14 mouse cellular contexts compared by ENCODE assay signal in the genomic region with DNA sequence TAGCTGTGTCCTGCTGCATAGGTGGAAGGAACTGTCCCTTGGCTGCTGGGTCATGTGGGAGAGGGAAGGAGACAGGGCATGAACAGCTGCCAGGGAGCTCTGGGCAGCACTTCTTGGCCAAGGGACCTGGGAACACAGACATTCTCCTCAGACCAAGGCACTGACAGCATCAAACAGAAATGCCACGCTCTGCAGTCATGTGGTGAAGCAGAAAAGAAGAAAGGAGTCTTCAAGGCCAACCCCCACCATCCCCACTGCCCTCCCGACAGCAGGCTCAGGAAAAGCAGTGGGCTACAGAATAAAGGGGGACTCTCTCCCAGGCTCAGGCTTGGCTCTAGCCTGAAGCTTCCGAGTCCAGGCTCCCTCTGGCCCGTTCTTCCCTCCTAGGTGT.
DNase-seq lines count a peak whose midpoint lies in the region; ATAC-seq and TF ChIP-seq lines count a peak whose summit lies in the region.
"Had no signal": no experiment of that assay in that cellular context is flagged by ENCODE, and none has a peak within 500 bp of the region (broad histone marks: within the 10 kb centered on the region; RNA-seq: fewer than 3 reads in every experiment).

No protein-coding gene starts in this region.

- H3K27ac ChIP-seq in forebrain, embryonic 10.5 days: peak overlapping the region; percentile 30; the same call in 1 of the 2 replicates
- H3K27ac ChIP-seq in forebrain, embryonic 11.5 days (ENCODE audit: low read depth, low read length): no peak overlapping the region
- peak overlapping the region; percentile 16 for H3K27ac ChIP-seq in left cerebral cortex, adult 2 months
- peak overlapping the region; percentile 95 for H3K27ac ChIP-seq in gastrocnemius, adult 2 months
- no peak overlapping the region for H3K27ac ChIP-seq in intestine, postnatal 0 days (ENCODE audit: low read depth, low read length)
- H3K27ac ChIP-seq: limb, embryonic 12.5 days had no signal

- no peak for TF ChIP-seq CTCF in left cerebral cortex, adult 2 months (IDR thresholded peaks at IDR 0.05)
- TF ChIP-seq CTCF in gastrocnemius, adult 2 months (IDR thresholded peaks at IDR 0.05): no peak
- no peak for TF ChIP-seq CTCF in intestine, postnatal 0 days (IDR thresholded peaks at IDR 0.05; ENCODE audit: low read depth)

- intact Hi-C loops in left cerebral cortex, adult 2 months (cut with DNase I): loop anchor here (5.0 to 10.0 kb wide), 2 partner anchors 33 to 130 kb away; a partner anchor contains a TSS
- intact Hi-C loops in gastrocnemius, adult 2 months (cut with DNase I): loop anchor here (5.0 to 10.0 kb wide), 3 partner anchors 58 to 103 kb away; no protein-coding TSS in a partner anchor

- H3K4me2 ChIP-seq in forebrain, embryonic 11.5 days (ENCODE audit: low read depth, low read length, severe bottlenecking): no peak overlapping the region
- H3K4me2 ChIP-seq in intestine, postnatal 0 days (replicated peaks; ENCODE audit: low read depth): no peak overlapping the region
- H3K4me2 ChIP-seq: limb, embryonic 12.5 days; lung, embryonic 14.5 days had no signal

- ATAC-seq in forebrain, embryonic 11.5 days (replicated peaks; ENCODE audit: low FRiP score): no peak
- ATAC-seq in intestine, postnatal 0 days: no peak
- ATAC-seq: activated CD4-positive, CD25-positive, alpha-beta regulatory T cell, adult 4 months; forebrain, embryonic 14.5 days had no signal

- 75% methylated on average over 4 of the region's 4 CpGs for WGBS in forebrain, embryonic 10.5 days
- 55% methylated on average over 4 of the region's 4 CpGs for WGBS in forebrain, embryonic 11.5 days
- WGBS in intestine, postnatal 0 days: 78% methylated on average over 4 of the region's 4 CpGs

- DNase-seq in forebrain, embryonic 10.5 days (ENCODE audit: extremely low spot score, low spot score): no peak
- no peak for DNase-seq in forebrain, embryonic 11.5 days (ENCODE audit: low spot score)
- DNase-seq in left cerebral cortex, adult 2 months (ENCODE audit: extremely low spot score in 1 of 2, low spot score in 2 of 2): no peak
- no peak for DNase-seq in left cerebral cortex, adult 18-20 months (ENCODE audit: low spot score in 2 of 2)
- DNase-seq in adrenal gland, postnatal 25 days: peak; percentile 29
- peak; percentile 84 for DNase-seq in gastrocnemius, adult 2 months
- no peak for DNase-seq in layer of hippocampus, adult 9-10 months (ENCODE audit: low spot score)
- DNase-seq: kidney, adult 8-10 months; lung, embryonic 14.5 days; right cerebral cortex, postnatal 4 days had no signal

- H3K36me3 ChIP-seq in forebrain, embryonic 10.5 days (replicated peaks): no peaks in the 10 kb centered on the region
- H3K36me3 ChIP-seq in forebrain, embryonic 11.5 days (ENCODE audit: control insufficient read depth, insufficient read depth, low read length): no peaks in the 10 kb centered on the region
- H3K36me3 ChIP-seq in intestine, postnatal 0 days (ENCODE audit: control insufficient read depth, insufficient read depth): no peaks in the 10 kb centered on the region
- H3K36me3 ChIP-seq: limb, embryonic 12.5 days had no signal

- no peak overlapping the region for H3K9ac ChIP-seq in forebrain, embryonic 11.5 days (ENCODE audit: low read length)
- no peak overlapping the region for H3K9ac ChIP-seq in intestine, postnatal 0 days (ENCODE audit: low read depth, low read length)
- H3K9ac ChIP-seq: limb, embryonic 12.5 days; lung, embryonic 14.5 days had no signal

- H3K4me3 ChIP-seq in forebrain, embryonic 10.5 days: no peak overlapping the region
- no peak overlapping the region for H3K4me3 ChIP-seq in forebrain, embryonic 11.5 days (ENCODE audit: low read depth, low read length)
- no peak overlapping the region for H3K4me3 ChIP-seq in left cerebral cortex, adult 2 months
- peak overlapping the region; percentile 57 for H3K4me3 ChIP-seq in gastrocnemius, adult 2 months
- no peak overlapping the region for H3K4me3 ChIP-seq in intestine, postnatal 0 days (ENCODE audit: low read depth, low read length)
- H3K4me3 ChIP-seq: limb, embryonic 12.5 days had no signal

- no peaks in the 10 kb centered on the region for H3K9me3 ChIP-seq in forebrain, embryonic 10.5 days
- no peaks in the 10 kb centered on the region for H3K9me3 ChIP-seq in forebrain, embryonic 11.5 days (ENCODE audit: control insufficient read depth, low read length)
- no peaks in the 10 kb centered on the region for H3K9me3 ChIP-seq in intestine, postnatal 0 days (ENCODE audit: control insufficient read depth)
- H3K9me3 ChIP-seq: limb, embryonic 12.5 days had no signal

- H3K27me3 ChIP-seq in forebrain, embryonic 10.5 days (ENCODE audit: poor library complexity, severe bottlenecking): no peaks in the 10 kb centered on the region
- no peaks in the 10 kb centered on the region for H3K27me3 ChIP-seq in forebrain, embryonic 11.5 days (ENCODE audit: control insufficient read depth, insufficient read depth, low read length)
- no peaks in the 10 kb centered on the region for H3K27me3 ChIP-seq in intestine, postnatal 0 days (replicated peaks; ENCODE audit: control insufficient read depth, insufficient read depth, low read length)
- H3K27me3 ChIP-seq: limb, embryonic 12.5 days had no signal

- peaks cover 53% of the 10 kb centered on the region for H3K4me1 ChIP-seq in forebrain, embryonic 10.5 days
- H3K4me1 ChIP-seq in forebrain, embryonic 11.5 days (replicated peaks; ENCODE audit: control insufficient read depth, insufficient read depth, low read length): peaks cover 7% of the 10 kb centered on the region
- no peaks in the 10 kb centered on the region for H3K4me1 ChIP-seq in intestine, postnatal 0 days (replicated peaks; ENCODE audit: control insufficient read depth, insufficient read depth, low read length)

Comparison
In these comparisons a context has a peak if more than half of its experiments do, and no peak if none do; other contexts are left out.
1. H3K27ac ChIP-seq: peak in forebrain, embryonic 10.5 days (single experiment), left cerebral cortex, adult 2 months (single experiment) and gastrocnemius, adult 2 months (single experiment); none in forebrain, embryonic 11.5 days (single experiment) and intestine, postnatal 0 days (single experiment).
2. DNase-seq: peak in adrenal gland, postnatal 25 days (single experiment) and gastrocnemius, adult 2 months (single experiment); none in forebrain, embryonic 10.5 days (single experiment), forebrain, embryonic 11.5 days (single experiment), left cerebral cortex, adult 2 months (0 of 2), left cerebral cortex, adult 18-20 months (0 of 2) and layer of hippocampus, adult 9-10 months (single experiment).